Mouse (Mus musculus) induced T-regulatory cell, adult 2 months (primary cell): Measurements from ENCODE around the gene Gm11397.
"Not testable (repeated sequence)": the region's sequence is repeated elsewhere in the genome, so short reads cannot be mapped to it uniquely, and the experiment has no call there.

Source experiments
- DNase-seq: peaks from one replicate; pipeline ENCODE4 v3.0.0-alpha.2; 2012; ENCODE audit warnings: low read depth

The Gm11397 gene

GRCm38 (mm10) chr13:33395461-33395860, at the start of gene Gm11397:
Gm11397 (plus strand) TSS chr13:33395761.
- not testable (repeated sequence) for DNase-seq

GRCm38 (mm10) chr13:33356666-33357065, 38.9 kb upstream of the Gm11397 start:
- DNase-seq = not testable (repeated sequence)

- not testable (repeated sequence) for DNase-seq
Measured at GRCm38 (mm10) chr13:33432714-33433113, 37.2 kb downstream of the Gm11397 start.
